Mouse (Mus musculus) urinary bladder, postnatal 4 days (tissue): ENCODE measurements around the gene 2510009E07Rik.
A peak's percentile ranks its signal among the peaks of the same experiment; 100 is the strongest.

Experiments
- DNase-seq, 2 experiments: peaks; one replicate each; pipeline ENCODE4 v3.0.0; 2021 to 2022; ENCODE audit warnings: low spot score in 2 of 2

The 2510009E07Rik gene

GRCm38 (mm10) chr16:21636156-21636853, 58.2 kb downstream of the 2510009E07Rik start:
- no peak for DNase-seq

- DNase-seq = no peak
These were observed 60.0 kb downstream of the 2510009E07Rik start for GRCm38 (mm10) chr16:21634460-21634859.

- no peak for DNase-seq
These were observed 62.6 kb downstream of the 2510009E07Rik start for GRCm38 (mm10) chr16:21631815-21632222.

- DNase-seq = no peak
These were observed 63.9 kb downstream of the 2510009E07Rik start for GRCm38 (mm10) chr16:21630614-21631013.

GRCm38 (mm10) chr16:21628061-21628591, 66.3 kb downstream of the 2510009E07Rik start:
- DNase-seq = no peak

GRCm38 (mm10) chr16:21627248-21627647, 67.2 kb downstream of the 2510009E07Rik start:
- DNase-seq = no peak

- no peak for DNase-seq
These were observed 68.5 kb downstream of the 2510009E07Rik start for GRCm38 (mm10) chr16:21625784-21626634.

GRCm38 (mm10) chr16:21620630-21621029, 73.8 kb downstream of the 2510009E07Rik start:
- no peak for DNase-seq

GRCm38 (mm10) chr16:21615802-21616201, 78.7 kb downstream of the 2510009E07Rik start:
- no peak for DNase-seq

GRCm38 (mm10) chr16:21610473-21610872, 84.0 kb downstream of the 2510009E07Rik start:
- DNase-seq = no peak

- DNase-seq = no peak
These were observed 86.1 kb downstream of the 2510009E07Rik start for GRCm38 (mm10) chr16:21608176-21608865.

- DNase-seq = peak in 1 of 2 experiments; percentile 14
These were observed 86.8 kb downstream of the 2510009E07Rik start for GRCm38 (mm10) chr16:21607651-21608040.

GRCm38 (mm10) chr16:21607021-21607650, 87.3 kb downstream of the 2510009E07Rik start:
- DNase-seq = peak in 1 of 2 experiments; percentile 5

- peak in 1 of 2 experiments; percentile 10 for DNase-seq
These were observed 88.0 kb downstream of the 2510009E07Rik start for GRCm38 (mm10) chr16:21606249-21607020.

- DNase-seq = peak in 1 of 2 experiments; percentile 10
These were observed 90.1 kb downstream of the 2510009E07Rik start for GRCm38 (mm10) chr16:21604354-21604753.
